Mouse (Mus musculus): ENCODE data around the gene Fam129a.

- TF ChIP-seq CTCF (IDR thresholded peaks at IDR 0.05; ENCODE audit: low read depth, low read length) (no peak), EP300 (IDR thresholded peaks at IDR 0.05; ENCODE audit: insufficient read depth, low read depth, low read length) (no peak), POLR2A (IDR thresholded peaks at IDR 0.05; ENCODE audit: insufficient read depth, low read length) (no peak)
These were observed 108.2 kb downstream of the Fam129a start for GRCm38 (mm10) chr1:151679153-151679552.

Data from ES-Bruce4 (cell line).